Mouse (Mus musculus) embryo, embryonic 11 days (tissue): ENCODE results near the gene Hist2h3c1.
"Not testable (repeated sequence)": the region's sequence is repeated elsewhere in the genome, so short reads cannot be mapped to it uniquely, and the experiment has no call there.

Source experiments
- DNase-seq: peaks from one replicate; pipeline ENCODE4 v3.0.0-alpha.2; 2015

Hist2h3c1 gene

GRCm38 (mm10) chr3:96290727-96291126 lies 44.2 kb downstream of the Hist2h3c1 start:
- not testable (repeated sequence) for DNase-seq

- DNase-seq: no peak
These were observed 46.2 kb downstream of the Hist2h3c1 start for GRCm38 (mm10) chr3:96292641-96293040.

GRCm38 (mm10) chr3:96293368-96293767 lies 46.9 kb downstream of the Hist2h3c1 start:
- DNase-seq: no peak

- no peak for DNase-seq
These were observed 47.3 kb downstream of the Hist2h3c1 start, which contains the start of gene Fcgr1 for GRCm38 (mm10) chr3:96293787-96294186. Gene Fcgr1 (minus strand): TSS chr3:96293969.
